Mouse (Mus musculus) ovary, adult 10 weeks (tissue): Measurements from ENCODE around the gene Slc25a44. TPM values are rescaled to one million over a fixed set of nuclear protein-coding genes. Genes with fewer than 3 reads are reported as not detected.

Source experiments
- polyA plus RNA-seq: library from polyadenylated mRNA; stranded (reverse); fragments of 350-450 nt; fragmentation: Illumina TruSeq; extraction: RNeasy Lipid Tissue Mini Kit (QIAGEN cat#74804); gene quantifications from one replicate; pipeline ENCODE4 v1.2.3, GENCODE M21; 2014

The Slc25a44 gene
- 11.5 TPM for polyA plus RNA-seq

GRCm38 (mm10) chr3:88424605-88425329, at the start of gene Slc25a44:
Gene Slc25a44, minus strand, starts transcription at chr3:88425139.

GRCm38 (mm10) chr3:88460983-88461696, 36.2 kb upstream of the Slc25a44 start, which contains the start of gene Sema4a:
Gene Sema4a, minus strand, starts transcription at chr3:88461182.

GRCm38 (mm10) chr3:88409741-88410644, 14.9 kb downstream of the Slc25a44 start, which contains the start of gene Pmf1:
Gene Pmf1, minus strand, starts transcription at chr3:88410331.

GRCm38 (mm10) chr3:88384364-88384763, 40.6 kb downstream of the Slc25a44 start, which contains the start of gene Bglap:
Gene Bglap, minus strand, starts transcription at chr3:88384464.

GRCm38 (mm10) chr3:88378599-88378998, 46.3 kb downstream of the Slc25a44 start, which contains the start of gene Bglap2:
Gene Bglap2, minus strand, starts transcription at chr3:88378699.

GRCm38 (mm10) chr3:88372643-88373042, 52.3 kb downstream of the Slc25a44 start, which contains the start of gene Bglap3:
Gene Bglap3, minus strand, starts transcription at chr3:88372743.

GRCm38 (mm10) chr3:88364337-88364736, 60.6 kb downstream of the Slc25a44 start, which contains the start of gene Paqr6:
Gene Paqr6, plus strand, starts transcription at chr3:88364584.

Other genes starting within 250 kb of the Slc25a44 start
- not detected for gene Rhbg, start 170.4 kb downstream of the Slc25a44 start, polyA plus RNA-seq
- gene Gm38392, start 137.9 kb downstream of the Slc25a44 start, polyA plus RNA-seq: not detected
- gene Tsacc, start 128.1 kb downstream of the Slc25a44 start, polyA plus RNA-seq: 6.1 TPM
- 183 TPM for gene Cct3, start 128.0 kb downstream of the Slc25a44 start, polyA plus RNA-seq
- 1.7 TPM for gene Glmp, start 100.1 kb downstream of the Slc25a44 start, polyA plus RNA-seq
- gene Tmem79, start 89.0 kb downstream of the Slc25a44 start, polyA plus RNA-seq: not detected
- gene Smg5, start 88.9 kb downstream of the Slc25a44 start, polyA plus RNA-seq: 22.4 TPM
- 1.00 TPM for gene Paqr6, start 60.6 kb downstream of the Slc25a44 start, polyA plus RNA-seq
- not detected for gene Bglap3, start 52.4 kb downstream of the Slc25a44 start, polyA plus RNA-seq
- gene Bglap2, start 46.4 kb downstream of the Slc25a44 start, polyA plus RNA-seq: not detected
- not detected for gene Bglap, start 40.7 kb downstream of the Slc25a44 start, polyA plus RNA-seq
- 5.2 TPM for gene Pmf1, start 14.8 kb downstream of the Slc25a44 start, polyA plus RNA-seq
- 4.3 TPM for gene Sema4a, start 36.0 kb upstream of the Slc25a44 start, polyA plus RNA-seq
- gene Lmna, start 84.8 kb upstream of the Slc25a44 start, polyA plus RNA-seq: 5.7 TPM
- 26.1 TPM for gene Mex3a, start 107.3 kb upstream of the Slc25a44 start, polyA plus RNA-seq
- gene Rab25, start 123.2 kb upstream of the Slc25a44 start, polyA plus RNA-seq: not detected
- gene Lamtor2, start 127.9 kb upstream of the Slc25a44 start, polyA plus RNA-seq: 3.2 TPM
- 24.3 TPM for gene Ubqln4, start 128.6 kb upstream of the Slc25a44 start, polyA plus RNA-seq
- 43.2 TPM for gene Ssr2, start 150.7 kb upstream of the Slc25a44 start, polyA plus RNA-seq
- gene Arhgef2, start 180.8 kb upstream of the Slc25a44 start, polyA plus RNA-seq: 12.9 TPM
- not detected for gene Rxfp4, start 228.0 kb upstream of the Slc25a44 start, polyA plus RNA-seq